Mouse (Mus musculus) G1E (cell line): Measurements from ENCODE around the gene Bglap.

Source experiments
- CTCF ChIP-seq: IDR thresholded peaks from 2 replicates; pipeline ENCODE4 v1.5.1; 2012; ENCODE audit warnings: low read depth, low read length, inconsistent platforms, mixed read lengths
- TAL1 ChIP-seq: conservative IDR thresholded peaks from 2 replicates; pipeline ENCODE4 v1.6.1; 2012; ENCODE audit warnings: low read depth, low read length, inconsistent platforms, mixed read lengths

- no peak for TF ChIP-seq CTCF
- peak; percentile 60 for TF ChIP-seq TAL1
Measured at GRCm38 (mm10) chr3:88338316-88338715, 45.9 kb downstream of the Bglap start.
